In genomic region chr19:53360265-53360958, GRCm38 (mm10) we compare ENCODE assay signal across 9 mouse cellular contexts. TPM values are rescaled to one million over a fixed set of nuclear protein-coding genes. Genes with fewer than 3 reads are reported as not detected.
A peak's percentile ranks its signal among the peaks of the same experiment; 100 is the strongest.
DNase-seq lines count a peak whose midpoint lies in the region; ATAC-seq and TF ChIP-seq lines count a peak whose summit lies in the region.
"Had no signal": no experiment of that assay in that cellular context is flagged by ENCODE, and none has a peak within 500 bp of the region (broad histone marks: within the 10 kb centered on the region; RNA-seq: fewer than 3 reads in every experiment).

No protein-coding gene starts in this region.

- WGBS in forebrain, embryonic 12.5 days: 60% methylated on average over 8 of the region's 8 CpGs
- WGBS in forebrain, embryonic 10.5 days: 89% methylated on average over 8 of the region's 8 CpGs
- WGBS in liver, adult 2 months: 25% methylated on average over 8 of the region's 8 CpGs
- WGBS in forebrain, embryonic 15.5 days: 15% methylated on average over 8 of the region's 8 CpGs

- H3K4me2 ChIP-seq in forebrain, embryonic 12.5 days: no peak overlapping the region
- peak overlapping the region; percentile 42 for H3K4me2 ChIP-seq in forebrain, embryonic 15.5 days (replicated peaks)
- H3K4me2 ChIP-seq in myocyte (ENCODE audit: low read depth): peak overlapping the region; percentile 69
- H3K4me2 ChIP-seq: limb, embryonic 12.5 days had no signal

- no peak for TF ChIP-seq POLR2A in liver, adult 2 months (IDR thresholded peaks at IDR 0.05; ENCODE audit: extremely low read depth, insufficient read depth, low read length)
- TF ChIP-seq POLR2A in myocyte (IDR thresholded peaks at IDR 0.05; ENCODE audit: insufficient read length, low read depth): no peak

- H3K27me3 ChIP-seq in forebrain, embryonic 12.5 days: no peaks in the 10 kb centered on the region
- H3K27me3 ChIP-seq in forebrain, embryonic 10.5 days (ENCODE audit: poor library complexity, severe bottlenecking): no peaks in the 10 kb centered on the region
- H3K27me3 ChIP-seq in liver, adult 2 months (ENCODE audit: control insufficient read depth, insufficient read depth, low read length): no peaks in the 10 kb centered on the region
- no peaks in the 10 kb centered on the region for H3K27me3 ChIP-seq in forebrain, embryonic 15.5 days
- no peaks in the 10 kb centered on the region for H3K27me3 ChIP-seq in myocyte (ENCODE audit: control insufficient read depth, insufficient read depth, insufficient read length)
- H3K27me3 ChIP-seq: limb, embryonic 12.5 days had no signal

- no peak overlapping the region for H3K9ac ChIP-seq in forebrain, embryonic 12.5 days
- H3K9ac ChIP-seq in liver, adult 2 months (ENCODE audit: low read depth, low read length): peak overlapping the region; percentile 63
- 0 out of 2 replicates have a peak overlapping the region, but pooled peaks have one; percentile 4 for H3K9ac ChIP-seq in forebrain, embryonic 15.5 days (replicated peaks)
- H3K9ac ChIP-seq: limb, embryonic 12.5 days had no signal

- TF ChIP-seq CTCF in liver, adult 2 months (IDR thresholded peaks at IDR 0.05; ENCODE audit: low read depth, low read length): no peak

- H3K27ac ChIP-seq in forebrain, embryonic 12.5 days: peak overlapping the region; percentile 68; the same call in 1 of the 2 replicates
- H3K27ac ChIP-seq in forebrain, embryonic 10.5 days: no peak overlapping the region
- H3K27ac ChIP-seq in liver, adult 2 months (replicated peaks; ENCODE audit: insufficient read depth, low read depth, low read length): peak overlapping the region; percentile 96
- peak overlapping the region; percentile 81 for H3K27ac ChIP-seq in forebrain, embryonic 15.5 days (replicated peaks)

- no peaks in the 10 kb centered on the region for H3K9me3 ChIP-seq in forebrain, embryonic 12.5 days
- H3K9me3 ChIP-seq in forebrain, embryonic 10.5 days: no peaks in the 10 kb centered on the region
- no peaks in the 10 kb centered on the region for H3K9me3 ChIP-seq in forebrain, embryonic 15.5 days
- H3K9me3 ChIP-seq: limb, embryonic 12.5 days had no signal

- intact Hi-C loops in gastrocnemius, postnatal 14 days (cut with DNase I; ENCODE audit: low total_unique reads): no loop called here

- H3K36me3 ChIP-seq in forebrain, embryonic 12.5 days (replicated peaks): peaks cover 6% of the 10 kb centered on the region
- peaks cover 16% of the 10 kb centered on the region; the same call in 1 of the 2 replicates for H3K36me3 ChIP-seq in forebrain, embryonic 10.5 days (replicated peaks)
- no peaks in the 10 kb centered on the region for H3K36me3 ChIP-seq in liver, adult 2 months (ENCODE audit: control insufficient read depth, insufficient read depth, low read length)
- no peaks in the 10 kb centered on the region for H3K36me3 ChIP-seq in forebrain, embryonic 15.5 days
- no peaks in the 10 kb centered on the region for H3K36me3 ChIP-seq in myocyte (ENCODE audit: control insufficient read depth, insufficient read depth)

- DNase-seq in forebrain, embryonic 10.5 days (ENCODE audit: extremely low spot score, low spot score): no peak
- peak; percentile 95 for DNase-seq in liver, adult 2 months (ENCODE audit: extremely low read depth, low read depth, low spot score)
- DNase-seq in liver: no peak
- DNase-seq in urinary bladder, adult 2 months (ENCODE audit: low spot score): no peak
- DNase-seq in gastrocnemius, postnatal 14 days: no peak

- ATAC-seq in forebrain, embryonic 12.5 days (ENCODE audit: low FRiP score): 0 out of 2 replicates have a peak, but pooled peaks have one; percentile 10
- ATAC-seq in forebrain, embryonic 15.5 days (replicated peaks): peak; percentile 55

- H3K4me1 ChIP-seq in forebrain, embryonic 12.5 days: peaks cover 26% of the 10 kb centered on the region
- H3K4me1 ChIP-seq in forebrain, embryonic 10.5 days: peaks cover 8% of the 10 kb centered on the region; the same call in 1 of the 2 replicates
- peaks cover 3% of the 10 kb centered on the region for H3K4me1 ChIP-seq in liver, adult 2 months (ENCODE audit: control insufficient read depth, insufficient read depth, low read length)
- peaks cover 41% of the 10 kb centered on the region for H3K4me1 ChIP-seq in forebrain, embryonic 15.5 days

- no peak overlapping the region for H3ac ChIP-seq in myocyte (ENCODE audit: control insufficient read depth, insufficient read length)

- H3K79me2 ChIP-seq in liver, adult 2 months (ENCODE audit: control insufficient read depth, insufficient read depth, low read length): no peaks in the 10 kb centered on the region
- H3K79me2 ChIP-seq in myocyte (ENCODE audit: control insufficient read depth, insufficient read depth): no peaks in the 10 kb centered on the region

- no peak overlapping the region for H3K4me3 ChIP-seq in forebrain, embryonic 12.5 days (replicated peaks)
- H3K4me3 ChIP-seq in forebrain, embryonic 10.5 days: no peak overlapping the region
- peak overlapping the region; percentile 54; the same call in 1 of the 2 replicates for H3K4me3 ChIP-seq in liver, adult 2 months (ENCODE audit: insufficient read depth, low read depth, low read length)
- peak overlapping the region; percentile 23 for H3K4me3 ChIP-seq in forebrain, embryonic 15.5 days
- H3K4me3 ChIP-seq in myocyte: peak overlapping the region; percentile 17
- H3K4me3 ChIP-seq: limb, embryonic 12.5 days had no signal

TF ChIP-seq in myocyte, 11 proteins besides CTCF, POLR2A, EP300 and RAD21:
- no peak for TF ChIP-seq REST (IDR thresholded peaks at IDR 0.05; ENCODE audit: insufficient read depth, insufficient read length)
- TF ChIP-seq MYOD1 (IDR thresholded peaks at IDR 0.05; ENCODE audit: control insufficient read depth in 1 of 3, insufficient read length in 2 of 3, low read depth in 2 of 3): no peak
- TF ChIP-seq MAX (IDR thresholded peaks at IDR 0.05; ENCODE audit: low read depth): no peak

RNA-seq across cellular contexts. Expression of gene Gm10197, which starts 11.2 kb away (rescaled TPM):
- polyA plus RNA-seq in forebrain, embryonic 12.5 days (2016; fragmentation: Nextera tagmentation; extraction: Ambion mirVana): 1.7 TPM in 1 of 2 replicates, not detected in the other
- polyA plus RNA-seq in forebrain, embryonic 10.5 days (2016; fragmentation: Nextera tagmentation; extraction: Ambion mirVana): not detected in 2 replicates
- total RNA-seq in liver, adult 2 months (2014; rRNA removed): not detected in 2 replicates
- not detected in 2 replicates for polyA plus RNA-seq in liver, adult 2 months (2012; rRNA removed)
- not detected in 2 replicates for polyA plus RNA-seq in forebrain, embryonic 15.5 days (2015; fragmentation: Nextera tagmentation; extraction: Ambion mirVana)
- polyA plus RNA-seq in myocyte (2012; fragmentation: generic; extraction: Trizol): not detected
- not detected in 2 replicates for polyA plus RNA-seq in urinary bladder, adult 2 months (2012; rRNA removed)
- not detected for total RNA-seq in gastrocnemius, postnatal 14 days (2021)
- polyA plus RNA-seq: limb, embryonic 12.5 days had no signal

RNA-seq across cellular contexts. Expression of gene Smndc1, which starts 30.0 kb away (rescaled TPM):
- 45.4 and 49.6 TPM in 2 replicates for polyA plus RNA-seq in forebrain, embryonic 12.5 days (2016; fragmentation: Nextera tagmentation; extraction: Ambion mirVana)
- polyA plus RNA-seq in forebrain, embryonic 10.5 days (2016; fragmentation: Nextera tagmentation; extraction: Ambion mirVana): 45.4 and 47.2 TPM in 2 replicates
- 7.6 and 8.1 TPM in 2 replicates for total RNA-seq in liver, adult 2 months (2014; rRNA removed)
- polyA plus RNA-seq in liver, adult 2 months (2012; rRNA removed): 1.6 and 1.8 TPM in 2 replicates
- 41.0 and 42.3 TPM in 2 replicates for polyA plus RNA-seq in forebrain, embryonic 15.5 days (2015; fragmentation: Nextera tagmentation; extraction: Ambion mirVana)
- polyA plus RNA-seq in myocyte (2012; fragmentation: generic; extraction: Trizol): 30.8 TPM
- polyA plus RNA-seq in urinary bladder, adult 2 months (2012; rRNA removed): 26.1 and 28.5 TPM in 2 replicates
- total RNA-seq in gastrocnemius, postnatal 14 days (2021): 10 to 100 TPM; 24.3 to 26.6 TPM

RNA-seq across cellular contexts. Expression of gene Mxi1, which starts 50.1 kb away (rescaled TPM):
- polyA plus RNA-seq in forebrain, embryonic 12.5 days (2016; fragmentation: Nextera tagmentation; extraction: Ambion mirVana): 54.8 and 62.4 TPM in 2 replicates
- 16.1 and 20.7 TPM in 2 replicates for polyA plus RNA-seq in forebrain, embryonic 10.5 days (2016; fragmentation: Nextera tagmentation; extraction: Ambion mirVana)
- total RNA-seq in liver, adult 2 months (2014; rRNA removed): 16.0 and 16.1 TPM in 2 replicates
- polyA plus RNA-seq in liver, adult 2 months (2012; rRNA removed): 11.8 and 15.7 TPM in 2 replicates
- polyA plus RNA-seq in forebrain, embryonic 15.5 days (2015; fragmentation: Nextera tagmentation; extraction: Ambion mirVana): 62.0 and 68.4 TPM in 2 replicates
- polyA plus RNA-seq in myocyte (2012; fragmentation: generic; extraction: Trizol): 11.9 TPM
- polyA plus RNA-seq in urinary bladder, adult 2 months (2012; rRNA removed): 37.6 and 43.3 TPM in 2 replicates
- 10 to 100 TPM; 30.5 to 31.5 TPM for total RNA-seq in gastrocnemius, postnatal 14 days (2021)

Comparison
In these comparisons a context has a peak if more than half of its experiments do, and no peak if none do; other contexts are left out.
1. H3K4me3 ChIP-seq: peak in liver, adult 2 months (single experiment), forebrain, embryonic 15.5 days (single experiment) and myocyte (single experiment); none in forebrain, embryonic 12.5 days (single experiment) and forebrain, embryonic 10.5 days (single experiment).